Mouse (Mus musculus) urinary bladder, postnatal 14 days (tissue): ENCODE measurements around the gene 4933415A04Rik.

Experiments used
- DNase-seq: peaks from one replicate; pipeline ENCODE4 v3.0.0; 2021; ENCODE audit warnings: low spot score

4933415A04Rik gene

GRCm38 (mm10) chr11:43586324-43587090 is at the start of gene 4933415A04Rik:
Gene 4933415A04Rik (plus strand): TSS chr11:43587040.
- DNase-seq: peak; percentile 82

GRCm38 (mm10) chr11:43537074-43537473 is 49.8 kb upstream of the 4933415A04Rik start:
- DNase-seq: peak; percentile 48

DNA sequence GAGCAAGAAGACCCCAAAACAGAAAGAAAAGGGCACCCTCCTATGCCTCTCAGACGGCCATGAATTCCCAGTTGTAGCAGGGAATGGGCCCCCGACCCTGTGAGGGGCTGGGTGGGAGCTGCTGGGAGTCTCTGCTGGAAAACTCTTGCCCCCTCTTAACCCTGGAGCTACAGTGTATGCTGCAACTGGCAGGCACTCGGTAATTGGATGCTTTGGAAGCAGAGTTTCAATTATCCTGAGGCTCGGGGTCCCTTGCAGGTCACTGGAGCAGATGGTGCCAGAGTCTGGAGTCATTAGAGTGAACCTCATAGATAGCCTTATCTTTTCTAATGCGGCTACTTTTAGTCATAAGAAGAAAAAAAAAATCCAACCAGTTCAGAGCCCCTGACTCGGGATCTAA is 47.0 kb upstream of the 4933415A04Rik start:
- DNase-seq: no peak

- no peak for DNase-seq
Observed at GRCm38 (mm10) chr11:43543711-43544466, 43.0 kb upstream of the 4933415A04Rik start.

DNA sequence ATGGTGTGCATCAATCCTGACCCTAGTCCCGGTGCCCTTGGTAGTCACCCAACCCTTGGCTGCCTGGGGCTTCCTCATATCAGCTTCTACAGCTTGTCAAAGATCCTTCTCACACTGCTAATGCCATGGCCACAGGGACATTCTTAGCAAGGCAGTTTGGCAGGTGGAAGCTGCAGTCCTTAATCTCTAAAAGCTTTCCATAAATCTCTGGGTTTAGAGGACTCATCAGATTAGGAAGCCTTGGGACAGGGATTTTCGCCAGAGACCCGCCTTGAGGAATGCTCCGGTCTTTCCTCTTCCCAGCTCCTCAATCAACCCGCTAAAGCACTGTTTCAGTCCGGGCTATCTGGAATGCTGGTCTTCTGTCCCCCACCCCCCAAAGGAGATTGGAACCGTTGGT is 42.0 kb upstream of the 4933415A04Rik start:
- DNase-seq: no peak

GRCm38 (mm10) chr11:43545873-43546475 is 40.9 kb upstream of the 4933415A04Rik start:
- no peak for DNase-seq

DNA sequence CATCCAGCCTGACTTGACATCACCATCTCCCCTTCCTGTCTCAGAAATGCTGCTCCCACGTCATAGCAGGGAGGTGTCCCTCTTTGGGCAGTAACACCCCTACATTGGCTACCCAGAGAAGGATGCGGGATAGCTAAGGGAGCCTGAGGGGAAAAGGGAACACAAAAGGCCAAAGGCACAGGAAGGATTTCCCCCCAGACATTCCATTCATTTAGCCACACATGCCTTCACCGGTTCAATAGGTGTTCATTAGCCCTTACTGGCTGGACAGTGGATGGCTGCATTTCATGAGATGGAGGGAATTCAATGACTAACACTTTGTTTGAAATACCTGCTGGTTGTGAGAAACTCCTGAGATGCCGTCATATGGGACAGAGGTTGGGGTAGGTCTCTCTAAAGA is 40.2 kb upstream of the 4933415A04Rik start:
- no peak for DNase-seq

GRCm38 (mm10) chr11:43548148-43548547 is 38.7 kb upstream of the 4933415A04Rik start:
- no peak for DNase-seq

GRCm38 (mm10) chr11:43548657-43549435 is 38.0 kb upstream of the 4933415A04Rik start:
- no peak for DNase-seq

DNA sequence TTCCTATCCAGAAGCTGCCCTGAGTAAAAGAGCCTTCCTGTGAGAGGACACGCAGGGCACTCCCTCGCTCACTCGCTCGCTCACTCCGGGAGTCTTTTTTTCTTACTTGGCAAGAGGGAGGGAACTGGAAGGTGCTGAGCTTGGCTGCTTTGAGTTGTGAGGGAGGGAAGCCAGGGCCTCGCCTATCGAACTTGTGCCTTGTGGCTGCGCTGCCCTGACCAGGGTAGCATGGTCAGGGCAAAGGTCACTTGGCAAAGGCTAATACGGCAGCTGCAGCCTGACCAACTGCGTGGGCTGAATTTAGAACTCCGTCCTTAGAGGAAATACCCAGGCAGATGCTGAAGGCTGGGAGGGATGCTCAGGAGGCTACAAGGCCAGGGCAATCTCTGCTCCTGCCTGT is 37.1 kb upstream of the 4933415A04Rik start:
- peak; percentile 20 for DNase-seq

DNA sequence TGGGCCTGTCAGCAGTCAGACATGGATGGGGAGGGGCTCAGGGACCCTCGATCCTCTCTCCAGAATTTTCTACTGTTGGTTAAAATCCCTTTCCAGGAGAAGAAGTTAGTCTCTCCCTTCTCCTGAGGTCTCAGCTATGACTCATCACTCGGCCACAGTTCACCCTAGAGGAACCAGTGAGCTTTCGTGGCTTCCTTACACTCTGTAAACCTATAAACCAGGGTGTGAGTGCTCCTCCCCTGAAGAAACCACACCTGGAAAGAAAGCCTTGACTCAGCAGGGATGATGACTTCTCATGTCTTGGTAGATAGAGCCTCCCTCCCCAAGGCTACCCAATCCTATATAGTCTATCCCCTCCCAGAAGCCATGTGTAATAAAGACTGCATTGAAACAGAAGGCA is 35.1 kb upstream of the 4933415A04Rik start:
- no peak for DNase-seq

- DNase-seq: no peak
Observed at GRCm38 (mm10) chr11:43552675-43553074, 34.2 kb upstream of the 4933415A04Rik start.

DNA sequence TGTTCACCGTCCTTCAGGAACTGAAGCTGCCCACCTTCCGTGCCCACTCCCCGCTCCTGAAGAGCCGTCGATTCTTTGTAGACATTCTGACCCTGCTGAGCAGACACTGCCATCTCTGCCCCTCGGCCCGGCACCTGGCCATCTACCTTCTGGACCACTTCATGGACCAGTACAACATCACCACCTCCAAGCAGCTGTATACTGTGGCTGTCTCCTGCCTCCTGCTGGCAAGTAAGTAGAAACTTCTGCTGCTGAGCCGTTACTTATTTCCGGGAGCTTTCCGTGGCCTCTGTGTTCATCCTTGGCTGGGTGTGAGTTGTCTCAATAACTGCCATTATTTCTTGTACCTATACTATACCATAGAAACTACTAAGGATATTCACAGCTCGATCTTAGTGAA is 30.3 kb upstream of the 4933415A04Rik start:
- DNase-seq: no peak

GRCm38 (mm10) chr11:43559515-43560292 is 27.1 kb upstream of the 4933415A04Rik start:
- DNase-seq: no peak

DNA sequence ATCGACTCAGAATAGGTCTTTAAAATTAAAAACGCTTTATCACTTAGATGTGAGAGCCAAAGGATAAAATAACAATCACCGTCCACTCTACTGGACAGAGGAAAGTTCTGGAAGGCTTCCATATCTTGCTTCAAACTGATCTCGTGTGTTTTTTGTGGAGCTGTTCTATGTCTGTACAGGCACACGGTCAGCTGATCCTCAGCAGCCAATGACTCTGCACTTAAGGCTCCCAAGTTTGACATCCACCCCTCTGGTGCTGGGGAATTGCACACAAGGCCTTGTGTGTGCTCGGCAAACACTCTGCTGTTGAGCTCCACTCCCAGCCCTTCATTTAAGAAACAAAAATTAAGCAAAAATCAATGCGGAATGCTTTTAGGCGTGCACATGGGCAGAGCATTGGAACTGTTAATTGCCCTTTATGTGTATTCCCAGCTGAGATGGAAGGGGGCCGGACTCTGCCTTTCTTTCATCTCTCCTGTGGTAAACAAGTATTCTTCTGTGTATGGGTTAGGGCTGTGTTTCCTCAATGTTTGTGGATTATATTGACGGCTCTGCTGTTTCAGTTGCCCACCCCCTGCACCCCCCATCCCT is 23.1 kb upstream of the 4933415A04Rik start:
- no peak for DNase-seq

DNA sequence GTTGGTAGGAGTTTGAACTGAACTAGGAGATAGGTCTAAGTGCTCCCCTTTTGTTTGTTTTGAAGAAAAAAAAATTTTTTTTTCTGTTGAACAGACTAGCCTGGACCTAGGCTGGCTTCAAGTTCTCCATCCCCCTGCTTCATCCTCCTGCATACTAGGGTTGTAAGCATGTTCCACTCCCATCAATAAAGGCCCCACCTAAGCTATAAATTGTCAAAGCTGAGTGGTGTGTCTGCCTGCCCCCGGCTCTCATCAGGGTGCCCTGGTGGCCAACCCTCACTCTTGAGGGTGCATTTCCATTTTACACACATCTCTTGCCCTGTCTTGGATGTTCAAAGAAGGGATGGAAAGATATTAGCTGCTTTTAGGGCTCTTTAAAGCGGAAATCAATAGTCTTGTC is 21.4 kb upstream of the 4933415A04Rik start:
- no peak for DNase-seq

DNA sequence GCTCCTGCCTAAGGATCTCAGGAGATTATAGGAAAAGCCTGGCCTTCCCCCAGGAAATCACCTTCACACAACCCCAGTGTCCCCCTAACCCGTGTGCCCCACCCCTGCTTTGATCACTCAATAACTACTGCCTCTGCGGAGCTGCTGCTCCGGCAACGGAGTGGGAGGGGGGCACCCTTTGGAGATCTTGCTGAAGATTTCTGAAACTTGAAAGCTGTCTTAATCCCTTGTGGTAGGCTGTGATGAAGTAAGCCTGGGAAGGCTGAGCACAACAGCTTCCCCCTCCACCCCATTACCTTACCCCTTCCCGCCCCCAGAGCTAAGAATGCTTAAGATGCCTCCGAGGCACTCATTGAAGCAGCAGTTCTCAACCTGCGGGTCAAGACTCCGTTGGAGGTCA is 21.0 kb upstream of the 4933415A04Rik start:
- no peak for DNase-seq

- no peak for DNase-seq
Observed at GRCm38 (mm10) chr11:43566696-43567095, 20.1 kb upstream of the 4933415A04Rik start.

GRCm38 (mm10) chr11:43568263-43568662 is 18.6 kb upstream of the 4933415A04Rik start:
- DNase-seq: peak; percentile 37

DNA sequence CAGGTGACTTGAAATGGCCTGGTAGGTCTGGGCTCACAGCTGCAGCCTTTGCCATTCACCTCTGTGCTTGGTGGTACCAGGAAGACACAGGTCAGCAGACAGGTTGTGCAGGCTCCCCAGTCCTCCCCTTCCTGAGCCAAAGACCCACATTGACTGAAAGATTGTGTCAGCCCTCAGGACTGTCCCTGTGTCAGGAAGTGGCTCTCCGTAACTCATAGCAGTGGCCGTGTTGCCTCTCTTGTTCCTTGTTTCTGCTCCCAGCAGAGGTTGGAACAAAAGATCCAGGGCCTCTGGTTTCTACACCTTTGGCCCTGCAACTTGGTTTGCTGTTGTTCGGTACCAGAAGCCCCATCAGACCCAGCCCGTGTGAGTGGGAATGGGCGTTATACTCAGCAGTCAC is 17.7 kb upstream of the 4933415A04Rik start:
- DNase-seq: no peak

- DNase-seq: peak; percentile 36
Observed at GRCm38 (mm10) chr11:43569595-43569994, 17.2 kb upstream of the 4933415A04Rik start.
